Mouse (Mus musculus) urinary bladder, postnatal 4 days (tissue): ENCODE data around the gene Clic4.

Experiments
- DNase-seq, 2 experiments: peaks; one replicate each; pipeline ENCODE4 v3.0.0; 2021 to 2022; ENCODE audit warnings: low spot score in 2 of 2

Gene Clic4

GRCm38 (mm10) chr4:135272640-135273306, at the start of gene Clic4:
TSS of gene Clic4 (minus strand) at chr4:135272814.
- DNase-seq, result peak; percentile 100

GRCm38 (mm10) chr4:135317966-135318365, 45.4 kb upstream of the Clic4 start:
- DNase-seq, result peak; percentile 48 to 80

- DNase-seq, result no peak
These were observed 44.9 kb upstream of the Clic4 start for GRCm38 (mm10) chr4:135317539-135317938.

GRCm38 (mm10) chr4:135315287-135315686, 42.7 kb upstream of the Clic4 start:
- DNase-seq, result no peak

GRCm38 (mm10) chr4:135314419-135314832, 41.8 kb upstream of the Clic4 start:
- no peak for DNase-seq

GRCm38 (mm10) chr4:135313761-135314241, 41.2 kb upstream of the Clic4 start:
- DNase-seq, result no peak

- no peak for DNase-seq
These were observed 40.6 kb upstream of the Clic4 start for GRCm38 (mm10) chr4:135313111-135313691.

GRCm38 (mm10) chr4:135312706-135313105, 40.1 kb upstream of the Clic4 start:
- DNase-seq, result peak in 1 of 2 experiments; percentile 57

GRCm38 (mm10) chr4:135310371-135310770, 37.8 kb upstream of the Clic4 start:
- DNase-seq, result no peak

- DNase-seq, result no peak
These were observed 37.1 kb upstream of the Clic4 start for GRCm38 (mm10) chr4:135309726-135310125.

- DNase-seq, result no peak
These were observed 36.6 kb upstream of the Clic4 start for GRCm38 (mm10) chr4:135309112-135309659.

- DNase-seq, result no peak
These were observed 34.5 kb upstream of the Clic4 start for GRCm38 (mm10) chr4:135306971-135307632.

GRCm38 (mm10) chr4:135306533-135306932, 33.9 kb upstream of the Clic4 start:
- no peak for DNase-seq

GRCm38 (mm10) chr4:135302261-135302660, 29.6 kb upstream of the Clic4 start:
- DNase-seq, result no peak

- DNase-seq, result no peak
These were observed 28.6 kb upstream of the Clic4 start for GRCm38 (mm10) chr4:135301166-135301565.

GRCm38 (mm10) chr4:135300248-135301041, 27.8 kb upstream of the Clic4 start:
- no peak for DNase-seq

GRCm38 (mm10) chr4:135298680-135299079, 26.1 kb upstream of the Clic4 start:
- no peak for DNase-seq

- DNase-seq, result no peak
These were observed 25.4 kb upstream of the Clic4 start for GRCm38 (mm10) chr4:135297931-135298546.

- no peak for DNase-seq
These were observed 24.5 kb upstream of the Clic4 start for GRCm38 (mm10) chr4:135297146-135297545.

GRCm38 (mm10) chr4:135296565-135296964, 24.0 kb upstream of the Clic4 start:
- no peak for DNase-seq

- DNase-seq, result no peak
These were observed 21.2 kb upstream of the Clic4 start for GRCm38 (mm10) chr4:135293813-135294212.
